Mouse (Mus musculus): ENCODE data around the gene Nr6a1. TPM values are rescaled to one million over a fixed set of nuclear protein-coding genes. Genes with fewer than 3 reads are reported as not detected.

Nr6a1 gene
- polyA plus RNA-seq, 1 experiment = 7.9 TPM

GRCm38 (mm10) chr2:38700177-38700576, 227.3 kb downstream of the Nr6a1 start:
- Histone ChIP-seq H3K4me3 (ENCODE audit: insufficient read depth, low read length) (no peak overlapping the region), H3K4me1 (ENCODE audit: control insufficient read depth, insufficient read depth, low read length) (no peaks in the 10 kb centered on the region), H3K27ac (ENCODE audit: insufficient read depth, low read length) (no peak overlapping the region)
- TF ChIP-seq POLR2A (IDR thresholded peaks at IDR 0.05; ENCODE audit: extremely low read depth, insufficient read depth, low read length) (no peak), CTCF (IDR thresholded peaks at IDR 0.05; ENCODE audit: extremely low read depth, insufficient read depth, low read length) (no peak)

DNA sequence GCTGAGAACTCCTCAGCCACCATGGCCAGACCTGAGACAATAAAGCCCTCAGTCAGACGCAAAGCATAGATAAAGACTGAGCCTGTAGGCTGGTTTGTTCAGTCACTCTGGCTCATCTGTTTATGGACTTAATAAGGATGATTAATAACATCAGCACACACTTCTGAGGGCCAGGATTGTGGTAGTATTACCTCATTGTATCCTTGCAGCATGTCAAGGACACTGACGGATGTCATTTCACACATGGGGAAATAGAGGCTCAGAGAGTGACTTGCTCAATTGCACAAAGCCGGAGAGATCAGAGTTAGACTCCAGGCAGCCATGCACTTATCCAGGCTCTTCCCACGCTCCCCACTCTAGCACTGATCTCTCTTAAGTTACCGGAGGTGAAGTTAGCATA, 228.9 kb downstream of the Nr6a1 start:
- no peak overlapping the region for H3K27ac ChIP-seq (ENCODE audit: insufficient read depth, low read length)
- TF ChIP-seq CTCF (IDR thresholded peaks at IDR 0.05; ENCODE audit: extremely low read depth, insufficient read depth, low read length) (no peak), POLR2A (IDR thresholded peaks at IDR 0.05; ENCODE audit: extremely low read depth, insufficient read depth, low read length) (no peak)
- no peaks in the 10 kb centered on the region for H3K4me1 ChIP-seq (ENCODE audit: control insufficient read depth, insufficient read depth, low read length)
- H3K4me3 ChIP-seq (ENCODE audit: insufficient read depth, low read length) = no peak overlapping the region

DNA sequence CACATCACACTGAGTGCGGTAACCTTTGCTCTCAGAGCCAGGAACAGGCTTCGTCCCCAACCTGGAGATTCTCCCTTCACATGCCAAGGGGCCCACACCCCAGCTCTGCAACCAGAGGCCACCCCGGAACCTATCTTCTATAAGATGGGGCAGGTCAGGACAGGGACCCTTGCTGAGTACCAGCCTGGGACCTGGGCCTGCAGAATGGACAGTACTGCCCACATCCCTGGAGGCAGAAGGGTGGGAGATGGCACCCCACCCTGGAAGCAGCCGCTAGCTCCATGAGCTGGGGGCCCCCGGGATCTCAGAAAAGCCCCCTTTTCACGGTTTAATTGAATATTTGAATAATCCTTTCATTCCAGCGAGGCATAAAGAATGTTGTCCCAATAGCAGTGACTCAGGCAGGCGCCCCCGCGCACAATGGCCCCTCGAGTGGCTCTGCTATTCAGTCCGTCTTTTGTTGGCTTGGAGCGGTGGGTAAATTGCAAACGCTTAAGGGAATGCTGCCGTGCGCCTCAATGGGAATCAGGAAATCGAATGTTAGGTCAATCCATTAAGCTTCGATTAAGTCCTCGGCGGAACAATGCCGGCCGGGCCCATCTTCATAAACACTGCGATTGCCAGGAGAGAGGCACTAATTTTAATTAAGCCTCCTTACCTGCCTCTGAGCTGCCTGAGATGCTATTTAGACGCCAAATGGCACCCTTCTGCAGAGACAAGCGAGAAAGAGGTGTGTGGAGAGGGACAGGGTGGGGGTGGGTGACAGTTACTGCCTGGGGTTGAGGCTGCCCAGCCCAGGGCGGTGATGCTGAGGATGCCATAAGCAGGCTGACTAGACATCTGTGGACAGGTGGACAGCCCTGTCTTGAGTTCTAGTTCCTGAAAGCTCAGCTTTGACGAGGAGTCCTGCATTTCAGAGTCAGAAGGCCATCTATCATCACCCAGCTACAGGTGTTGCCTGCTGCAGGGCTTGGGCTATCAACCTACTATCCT, 230.1 kb downstream of the Nr6a1 start:
- Histone ChIP-seq H3K4me3 (ENCODE audit: insufficient read depth, low read length) (no peak overlapping the region), H3K4me1 (ENCODE audit: control insufficient read depth, insufficient read depth, low read length) (no peaks in the 10 kb centered on the region), H3K27ac (ENCODE audit: insufficient read depth, low read length) (no peak overlapping the region)
- TF ChIP-seq POLR2A (IDR thresholded peaks at IDR 0.05; ENCODE audit: extremely low read depth, insufficient read depth, low read length) = no peak
- TF ChIP-seq CTCF (IDR thresholded peaks at IDR 0.05; ENCODE audit: extremely low read depth, insufficient read depth, low read length) = no peak

DNA sequence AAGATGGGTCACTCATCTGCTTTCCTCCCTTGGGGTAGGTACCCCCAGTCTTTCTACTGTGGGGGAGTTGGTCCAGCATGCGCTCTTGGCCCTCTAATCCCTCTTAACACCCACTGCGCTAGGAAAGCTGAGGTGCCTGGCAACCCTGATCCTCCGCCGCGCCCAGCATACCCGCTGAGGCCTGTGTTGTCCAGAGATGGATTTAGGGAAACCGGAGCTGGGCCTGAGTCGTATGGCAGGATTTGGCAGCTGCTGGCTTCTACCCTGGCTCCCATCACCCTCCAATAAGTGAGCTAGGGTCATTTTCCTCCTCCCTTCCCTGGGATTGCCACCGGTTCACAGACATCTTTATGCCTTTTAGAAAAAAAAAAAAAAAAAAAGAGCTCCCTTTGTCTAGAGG, 231.7 kb downstream of the Nr6a1 start:
- no peaks in the 10 kb centered on the region for H3K4me1 ChIP-seq (ENCODE audit: control insufficient read depth, insufficient read depth, low read length)
- no peak overlapping the region for H3K4me3 ChIP-seq (ENCODE audit: insufficient read depth, low read length)
- H3K27ac ChIP-seq (ENCODE audit: insufficient read depth, low read length) = no peak overlapping the region
- TF ChIP-seq CTCF (IDR thresholded peaks at IDR 0.05; ENCODE audit: extremely low read depth, insufficient read depth, low read length) = no peak
- no peak for TF ChIP-seq POLR2A (IDR thresholded peaks at IDR 0.05; ENCODE audit: extremely low read depth, insufficient read depth, low read length)

DNA sequence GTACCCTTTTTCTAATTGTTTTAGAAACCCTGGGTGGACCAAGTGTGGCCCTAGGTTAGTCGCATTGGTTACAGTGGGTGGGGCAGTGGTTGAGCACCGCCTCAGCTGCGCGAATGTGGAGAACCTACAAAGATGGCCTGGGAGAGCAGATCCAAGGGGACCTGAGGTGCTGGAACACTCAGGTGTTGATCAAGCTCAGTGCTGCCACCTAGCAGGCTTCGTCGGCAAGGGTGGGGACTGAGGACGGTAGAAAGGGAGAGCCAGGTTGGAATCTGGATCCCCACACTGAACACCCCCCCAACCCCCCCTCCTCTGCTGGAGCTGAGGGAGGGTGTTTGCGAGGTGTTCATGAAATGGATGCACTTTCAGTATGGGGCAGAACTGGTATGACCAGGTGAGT, 235.9 kb downstream of the Nr6a1 start:
- TF ChIP-seq CTCF (IDR thresholded peaks at IDR 0.05; ENCODE audit: extremely low read depth, insufficient read depth, low read length) (peak; percentile 39; the same call in 1 of the 2 replicates), POLR2A (IDR thresholded peaks at IDR 0.05; ENCODE audit: extremely low read depth, insufficient read depth, low read length) (no peak)
- Histone ChIP-seq H3K4me1 (ENCODE audit: control insufficient read depth, insufficient read depth, low read length) (peaks cover 2% of the 10 kb centered on the region; the same call in 1 of the 2 replicates), H3K4me3 (ENCODE audit: insufficient read depth, low read length) (no peak overlapping the region), H3K27ac (ENCODE audit: insufficient read depth, low read length) (no peak overlapping the region)

- TF ChIP-seq CTCF (IDR thresholded peaks at IDR 0.05; ENCODE audit: extremely low read depth, insufficient read depth, low read length) (no peak), POLR2A (IDR thresholded peaks at IDR 0.05; ENCODE audit: extremely low read depth, insufficient read depth, low read length) (no peak)
These were observed 237.6 kb downstream of the Nr6a1 start for GRCm38 (mm10) chr2:38689881-38690280.

GRCm38 (mm10) chr2:38688791-38689520, 238.5 kb downstream of the Nr6a1 start:
- no peak for TF ChIP-seq POLR2A (IDR thresholded peaks at IDR 0.05; ENCODE audit: extremely low read depth, insufficient read depth, low read length)
- TF ChIP-seq CTCF (IDR thresholded peaks at IDR 0.05; ENCODE audit: extremely low read depth, insufficient read depth, low read length) = peak; percentile 38
- H3K4me1 ChIP-seq (ENCODE audit: control insufficient read depth, insufficient read depth, low read length) = peaks cover 2% of the 10 kb centered on the region; the same call in 1 of the 2 replicates
- peak overlapping the region; percentile 2; the same call in 1 of the 2 replicates for H3K4me3 ChIP-seq (ENCODE audit: insufficient read depth, low read length)
- H3K27ac ChIP-seq (ENCODE audit: insufficient read depth, low read length) = no peak overlapping the region

More at GRCm38 (mm10) chr2:38689881-38690280, 237.6 kb downstream of the Nr6a1 start:
- Histone ChIP-seq H3K4me3 (ENCODE audit: insufficient read depth, low read length) (no peak overlapping the region), H3K4me1 (ENCODE audit: control insufficient read depth, insufficient read depth, low read length) (peaks cover 2% of the 10 kb centered on the region; the same call in 1 of the 2 replicates), H3K27ac (ENCODE audit: insufficient read depth, low read length) (no peak overlapping the region)

GRCm38 (mm10) chr2:38685746-38686145, 241.7 kb downstream of the Nr6a1 start:
- Histone ChIP-seq H3K4me3 (ENCODE audit: insufficient read depth, low read length) (no peak overlapping the region), H3K4me1 (ENCODE audit: control insufficient read depth, insufficient read depth, low read length) (peaks cover 2% of the 10 kb centered on the region; the same call in 1 of the 2 replicates), H3K27ac (ENCODE audit: insufficient read depth, low read length) (no peak overlapping the region)
- TF ChIP-seq CTCF (IDR thresholded peaks at IDR 0.05; ENCODE audit: extremely low read depth, insufficient read depth, low read length) = no peak
- TF ChIP-seq POLR2A (IDR thresholded peaks at IDR 0.05; ENCODE audit: extremely low read depth, insufficient read depth, low read length) = no peak

DNA sequence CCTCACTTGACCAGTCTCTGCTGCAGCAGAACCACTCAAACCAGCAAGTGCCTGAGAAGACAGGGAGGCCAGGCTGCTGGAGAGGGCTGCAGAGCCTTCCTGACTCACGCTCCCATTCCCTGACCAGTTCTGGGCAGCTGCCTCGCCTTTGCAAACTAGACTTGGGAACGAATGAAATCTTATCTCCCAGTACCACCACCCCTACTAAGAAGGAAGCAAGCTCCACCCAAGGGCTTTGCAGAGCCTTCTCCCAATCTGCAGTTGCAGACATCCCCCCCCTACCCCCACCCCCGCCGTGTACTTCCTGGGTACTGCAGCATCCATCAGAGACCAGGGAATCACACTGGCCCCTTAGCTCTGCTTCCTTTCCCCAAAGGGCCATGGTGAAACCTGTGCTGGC, 244.4 kb downstream of the Nr6a1 start:
- no peak overlapping the region for H3K4me3 ChIP-seq (ENCODE audit: insufficient read depth, low read length)
- H3K27ac ChIP-seq (ENCODE audit: insufficient read depth, low read length) = no peak overlapping the region
- TF ChIP-seq POLR2A (IDR thresholded peaks at IDR 0.05; ENCODE audit: extremely low read depth, insufficient read depth, low read length) = no peak
- no peak for TF ChIP-seq CTCF (IDR thresholded peaks at IDR 0.05; ENCODE audit: extremely low read depth, insufficient read depth, low read length)
- H3K4me1 ChIP-seq (ENCODE audit: control insufficient read depth, insufficient read depth, low read length) = no peaks in the 10 kb centered on the region
